Mouse (Mus musculus) cerebellum, postnatal 36 days (tissue): ENCODE data around the gene Dzip1.
A peak's percentile ranks its signal among the peaks of the same experiment; 100 is the strongest.

Experiments
- DNase-seq, 2 experiments: peaks; one replicate each; pipeline ENCODE4 v3.0.0; 2021 to 2022; ENCODE audit warnings: mixed read lengths in 2 of 2

The Dzip1 gene

GRCm38 (mm10) chr14:118924673-118925615, at the start of gene Dzip1:
Gene Dzip1 (minus strand): TSS chr14:118925460.
- peak; percentile 58 to 66 for DNase-seq

DNA sequence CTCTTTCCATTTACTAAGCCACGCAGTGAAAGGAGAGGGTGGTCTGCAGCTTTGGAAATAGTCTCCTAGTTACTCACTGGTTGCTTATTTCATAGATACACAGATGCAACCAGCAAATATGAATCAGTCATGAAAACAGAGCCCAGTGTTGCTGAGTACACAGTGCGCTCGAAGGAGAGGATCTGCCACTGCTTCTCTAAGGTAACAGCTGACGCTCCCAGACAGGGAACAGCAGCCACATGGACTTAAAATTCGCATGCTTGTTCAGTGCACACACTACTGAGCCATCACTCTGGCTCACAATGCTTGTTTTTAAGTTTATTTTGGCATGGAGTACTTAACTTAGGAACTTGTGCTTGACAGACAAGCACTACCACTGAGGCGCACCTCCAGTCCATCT, 47.0 kb upstream of the Dzip1 start:
- DNase-seq, result no peak

DNA sequence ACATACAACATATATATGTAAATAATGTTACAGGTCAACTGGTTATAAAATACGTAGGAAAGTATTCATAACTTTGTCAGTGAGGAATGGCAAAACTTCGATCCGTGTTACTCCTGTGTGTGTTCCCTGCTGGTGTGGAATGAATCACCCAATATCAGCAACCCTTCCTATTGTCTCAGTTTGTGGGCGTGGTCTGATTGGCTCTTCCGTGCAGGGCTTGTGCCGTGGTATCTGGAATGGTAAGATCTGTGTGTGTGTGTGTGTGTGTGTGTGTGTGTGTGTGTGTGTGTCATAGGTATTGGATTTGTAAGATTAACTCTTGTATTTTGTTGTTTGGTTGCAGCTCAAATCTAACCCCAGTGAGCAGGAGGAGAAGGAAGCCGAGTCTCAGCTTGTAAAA, 42.4 kb upstream of the Dzip1 start:
- no peak for DNase-seq

GRCm38 (mm10) chr14:118965356-118966000, 40.2 kb upstream of the Dzip1 start:
- DNase-seq, result no peak

GRCm38 (mm10) chr14:118958010-118958409, 32.8 kb upstream of the Dzip1 start:
- no peak for DNase-seq

- peak in 1 of 2 experiments; percentile 14 for DNase-seq
Observed at GRCm38 (mm10) chr14:118951912-118952583, 26.8 kb upstream of the Dzip1 start.

- no peak for DNase-seq
Observed at GRCm38 (mm10) chr14:118948841-118949240, 23.6 kb upstream of the Dzip1 start.

DNA sequence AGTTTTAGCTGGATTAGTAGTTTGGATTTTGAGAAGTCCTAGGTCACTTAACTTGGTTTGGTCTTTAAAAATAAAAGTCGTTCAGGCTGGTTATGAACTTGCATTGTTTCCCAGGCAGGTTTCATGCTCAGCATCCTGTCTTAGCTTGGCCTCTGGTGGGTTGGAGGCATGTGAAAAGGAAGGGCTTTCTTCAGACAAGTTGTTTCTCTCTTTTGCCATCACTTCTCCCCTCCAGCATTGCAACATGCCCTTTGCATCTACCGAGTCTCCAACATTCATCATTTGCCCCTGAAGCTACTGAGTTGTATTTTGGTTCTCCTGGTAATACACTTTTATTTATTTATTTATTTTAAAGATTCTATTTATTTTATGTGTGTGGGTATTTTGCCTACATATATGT, 19.4 kb upstream of the Dzip1 start:
- DNase-seq, result no peak

- DNase-seq, result peak; percentile 7 to 19
Observed at GRCm38 (mm10) chr14:118942076-118942475, 16.8 kb upstream of the Dzip1 start.

- no peak for DNase-seq
Observed at GRCm38 (mm10) chr14:118940796-118941495, 15.7 kb upstream of the Dzip1 start.

- peak in 1 of 2 experiments; percentile 17 for DNase-seq
Observed at GRCm38 (mm10) chr14:118938551-118938950, 13.3 kb upstream of the Dzip1 start.

DNA sequence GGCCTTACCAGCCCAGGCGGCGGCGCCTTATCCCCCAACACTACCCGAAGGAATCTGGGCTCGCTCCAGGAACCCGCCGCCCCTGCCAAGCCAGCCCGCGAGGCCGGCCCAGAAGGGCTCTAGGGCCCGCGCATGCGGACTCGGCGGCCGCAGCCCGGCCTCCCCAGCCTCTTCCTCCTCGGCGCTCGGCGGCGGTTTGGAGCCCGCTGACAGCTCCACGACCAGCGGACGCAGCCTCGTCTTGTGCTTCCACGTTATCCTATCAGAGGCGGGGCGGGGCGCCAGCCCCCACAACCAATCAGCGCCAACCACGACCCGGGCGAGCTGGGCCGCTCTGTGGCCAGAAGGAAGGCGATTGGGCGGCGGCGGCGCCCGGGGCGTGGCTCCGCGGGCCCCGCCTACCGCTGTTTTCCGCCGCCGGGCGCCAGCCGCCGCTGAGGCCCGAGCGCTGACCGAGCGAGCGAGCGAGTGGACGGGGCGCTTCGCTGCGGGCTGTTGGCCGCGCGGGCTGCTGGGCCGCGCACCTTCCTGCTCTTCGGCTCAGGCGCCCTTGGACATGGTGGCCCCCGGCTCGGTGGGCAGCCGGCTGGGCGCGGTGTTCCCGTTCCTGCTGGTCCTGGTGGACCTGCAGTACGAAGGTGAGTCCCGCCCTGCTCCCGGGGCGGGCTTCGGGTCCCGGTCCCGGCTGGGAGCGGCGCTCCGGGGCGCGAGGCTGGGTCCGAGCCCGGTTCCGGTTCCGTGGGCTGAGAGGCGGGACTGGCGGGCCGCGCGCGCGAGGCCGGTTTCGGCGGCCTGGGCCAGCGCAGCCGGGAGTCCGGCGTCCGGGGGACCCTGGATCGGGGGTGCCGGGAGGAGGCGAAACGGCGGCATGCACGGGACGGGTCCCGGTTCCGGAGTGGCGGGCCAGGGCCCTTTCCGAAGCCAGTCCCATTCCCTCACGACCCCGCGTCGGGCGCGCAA, 12.6 kb upstream of the Dzip1 start, which contains the start of gene Dnajc3:
Gene Dnajc3 (plus strand): TSS at position 444 of the 960 bp plus-strand sequence.
- peak; percentile 100 for DNase-seq

GRCm38 (mm10) chr14:118936952-118937351, 11.7 kb upstream of the Dzip1 start:
- DNase-seq, result no peak

DNA sequence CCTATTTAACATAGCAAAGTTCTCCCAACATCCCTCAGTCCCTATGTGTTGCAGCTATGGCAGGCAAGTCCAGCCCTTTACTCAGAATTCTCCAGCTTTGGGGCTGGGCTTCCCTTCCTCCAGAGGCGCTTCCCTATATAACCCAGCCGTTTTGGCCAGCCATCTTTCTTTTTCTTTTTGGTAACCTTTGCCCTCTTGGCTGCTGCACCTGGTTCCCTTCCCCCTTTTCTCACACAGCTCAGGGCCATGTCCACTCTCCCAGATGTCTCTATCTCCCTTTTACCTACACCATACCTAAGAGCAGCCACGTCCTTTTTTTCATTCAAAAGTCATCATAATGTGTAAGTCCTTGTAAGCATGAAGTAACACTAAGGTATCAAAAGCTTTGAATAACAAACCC, 11.0 kb upstream of the Dzip1 start:
- no peak for DNase-seq

GRCm38 (mm10) chr14:118934686-118935085, 9.4 kb upstream of the Dzip1 start:
- no peak for DNase-seq

- DNase-seq, result no peak
Observed at GRCm38 (mm10) chr14:118932956-118933355, 7.7 kb upstream of the Dzip1 start.

DNA sequence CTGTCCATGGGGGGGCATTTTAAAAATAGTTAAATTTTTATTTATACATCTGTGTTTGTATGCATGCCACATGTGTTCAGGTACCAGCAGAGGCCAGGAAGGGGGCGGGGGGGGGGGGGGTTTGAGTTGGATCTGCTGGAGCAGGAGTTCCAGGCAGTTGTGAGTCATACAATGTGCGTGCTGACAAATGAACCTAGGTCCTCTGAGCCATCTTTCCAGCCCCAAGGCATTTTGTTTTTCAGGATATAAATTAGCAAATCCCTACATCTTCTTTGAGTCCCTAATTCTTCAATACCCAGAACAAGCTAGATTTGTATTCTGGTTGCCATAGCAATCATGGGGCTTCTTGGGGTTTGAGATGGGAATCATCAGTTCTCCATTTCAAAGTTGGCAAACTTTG, 5.9 kb upstream of the Dzip1 start:
- no peak for DNase-seq

DNA sequence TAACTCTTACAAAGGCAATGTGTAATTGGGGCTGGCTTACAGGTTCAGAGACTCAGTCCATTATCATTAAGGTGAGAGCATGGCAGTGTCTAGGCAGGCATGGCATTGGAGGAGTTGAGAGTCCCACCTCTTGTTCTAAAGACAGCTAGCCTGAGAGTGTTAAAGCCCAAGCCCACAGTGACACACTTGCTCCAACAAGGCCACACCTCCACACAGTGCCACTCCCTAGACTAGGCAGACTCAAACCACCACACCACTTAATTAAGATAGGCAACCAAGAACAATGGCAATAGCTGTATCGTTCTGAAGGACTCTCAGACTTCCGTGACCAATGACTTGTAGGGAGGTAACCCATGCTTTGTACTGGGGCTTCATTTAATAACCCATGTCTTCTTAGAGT, 5.5 kb upstream of the Dzip1 start:
- DNase-seq, result no peak

GRCm38 (mm10) chr14:118929779-118930178, 4.5 kb upstream of the Dzip1 start:
- no peak for DNase-seq

- DNase-seq, result no peak
Observed at GRCm38 (mm10) chr14:118928565-118928964, 3.3 kb upstream of the Dzip1 start.

- peak; percentile 31 to 55 for DNase-seq
Observed at GRCm38 (mm10) chr14:118922667-118923184, 2.5 kb downstream of the Dzip1 start.
